Mouse (Mus musculus) ES-E14 (cell line): ENCODE data around the gene Usp34.

Experiments used
- HCFC1 ChIP-seq: IDR thresholded peaks from 2 replicates; pipeline ENCODE4 v1.6.1; 2012; ENCODE audit warnings: low read length, inconsistent platforms, borderline replicate concordance; ENCODE audit not compliant: insufficient read depth
- MAFK ChIP-seq: IDR thresholded peaks from 2 replicates; pipeline ENCODE4 v1.6.1; 2014; ENCODE audit warnings: mild to moderate bottlenecking, low read depth, low read length, inconsistent platforms; ENCODE audit not compliant: insufficient read depth
- ZC3H11A ChIP-seq: IDR thresholded peaks from 2 replicates; pipeline ENCODE4 v1.6.1; 2012; ENCODE audit warnings: low read depth, mild to moderate bottlenecking, inconsistent platforms, low read length, borderline replicate concordance
- ZNF384 ChIP-seq: IDR thresholded peaks from 2 replicates; pipeline ENCODE4 v1.6.1; 2012; ENCODE audit warnings: low read depth, low read length, inconsistent platforms

- no peak for TF ChIP-seq MAFK
- no peak for TF ChIP-seq HCFC1
- no peak for TF ChIP-seq ZC3H11A
- no peak for TF ChIP-seq ZNF384
Measured at GRCm38 (mm10) chr11:23335160-23335559, 28.5 kb downstream of the Usp34 start.
